Mouse (Mus musculus) regulatory T cell (primary cell): ENCODE measurements around the gene 1700024P04Rik.

Source experiments
- in situ Hi-C: fragments of 300-600 bp; cut with MboI, MseI; formaldehyde crosslinking; loops from one replicate; pipeline ENCODE4 v1.15.1; 2025; ENCODE audit warnings: high pct_unique_total_duplicates

1700024P04Rik gene

GRCm38 (mm10) chr13:98967942-98968341, 16.4 kb downstream of the 1700024P04Rik start:
- in situ Hi-C loops: no loop called here

DNA sequence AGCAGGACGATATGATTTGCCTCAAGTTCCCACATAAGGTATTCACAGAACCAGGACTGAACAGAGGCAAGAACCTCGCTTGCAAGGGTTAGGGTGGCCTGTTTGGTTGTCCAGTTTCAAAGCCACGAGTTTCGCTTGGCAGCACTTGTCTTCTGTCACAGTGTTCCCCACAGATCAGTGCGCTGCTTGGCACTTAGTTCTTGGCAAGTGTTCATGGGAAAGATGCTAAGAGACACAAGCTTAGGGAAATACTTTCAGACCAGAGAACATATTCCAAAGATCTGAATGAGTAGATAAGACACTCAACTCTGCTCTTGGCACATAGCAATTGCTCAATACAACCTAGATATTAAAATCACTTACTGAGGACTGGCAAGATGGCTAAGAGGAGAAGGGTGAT, 17.8 kb downstream of the 1700024P04Rik start:
- in situ Hi-C loops: no loop called here

GRCm38 (mm10) chr13:98963612-98964011, 20.8 kb downstream of the 1700024P04Rik start:
- in situ Hi-C loops: loop anchor here (5.0 kb wide), 1 partner anchor 49 kb away; no protein-coding TSS in a partner anchor

- in situ Hi-C loops: no loop called here
These were observed 26.2 kb downstream of the 1700024P04Rik start for GRCm38 (mm10) chr13:98958177-98958576.

- in situ Hi-C loops: no loop called here
These were observed 28.2 kb downstream of the 1700024P04Rik start for GRCm38 (mm10) chr13:98956209-98956608.

GRCm38 (mm10) chr13:98955676-98956075, 28.7 kb downstream of the 1700024P04Rik start:
- in situ Hi-C loops: no loop called here

DNA sequence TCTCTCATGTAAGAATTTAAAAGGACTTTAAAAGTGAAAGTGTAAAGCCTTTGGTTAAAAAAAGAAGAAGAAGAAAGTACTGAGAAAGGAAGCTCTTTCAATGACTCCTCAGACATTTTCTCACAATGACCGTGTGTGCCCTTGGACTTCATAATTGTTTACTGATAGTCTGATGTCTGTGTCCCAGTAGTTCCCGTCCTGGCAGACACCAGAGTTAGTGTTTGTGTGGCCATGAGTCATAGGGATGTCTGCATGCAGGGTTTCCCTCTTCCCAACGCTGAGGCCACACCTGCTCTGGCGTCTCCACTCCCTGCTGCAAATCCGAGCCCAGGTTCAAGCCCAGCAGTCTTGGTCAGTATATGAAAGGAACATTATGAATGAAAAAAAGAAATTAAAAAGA, 29.1 kb downstream of the 1700024P04Rik start:
- in situ Hi-C loops: no loop called here

DNA sequence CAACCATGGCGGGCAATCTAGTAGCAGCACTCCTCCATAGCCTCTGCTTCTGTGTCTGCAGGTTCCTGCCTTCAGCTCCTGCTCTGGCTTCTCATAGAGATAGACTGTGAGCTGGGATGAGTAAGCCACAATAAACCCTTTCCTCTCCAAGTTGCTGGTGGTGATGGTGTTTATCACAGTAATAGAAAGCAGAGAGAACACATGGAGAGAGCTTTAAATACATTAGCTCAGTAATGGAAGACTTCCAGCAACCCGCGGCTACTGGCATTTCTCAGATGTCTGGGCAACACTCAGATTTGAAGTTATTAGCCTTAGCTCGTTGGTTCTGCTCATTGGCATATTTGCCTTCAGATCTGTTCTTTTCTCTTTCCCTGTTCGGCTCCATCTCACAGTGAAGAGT, 30.5 kb downstream of the 1700024P04Rik start:
- in situ Hi-C loops: no loop called here

- in situ Hi-C loops: no loop called here
These were observed 32.4 kb downstream of the 1700024P04Rik start for GRCm38 (mm10) chr13:98951951-98952350.

DNA sequence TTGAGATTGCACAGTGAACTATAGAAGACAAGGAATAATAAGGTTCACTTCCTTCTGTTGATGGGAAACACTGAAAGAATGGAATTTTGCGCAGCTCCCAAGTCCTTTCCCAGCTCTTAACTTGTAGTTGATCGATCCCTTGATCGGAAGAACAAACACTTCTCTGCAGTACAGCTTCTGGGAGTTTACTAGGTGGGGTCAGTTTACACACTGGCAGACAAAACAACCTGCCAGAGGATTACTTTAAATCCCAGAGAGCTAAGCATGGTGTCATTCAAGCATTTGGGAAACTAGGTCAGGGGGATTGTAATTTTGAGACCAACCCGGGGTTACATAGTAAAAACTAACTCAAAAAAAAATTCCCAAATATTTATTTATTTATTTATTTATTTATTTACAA, 36.2 kb downstream of the 1700024P04Rik start:
- in situ Hi-C loops: no loop called here

DNA sequence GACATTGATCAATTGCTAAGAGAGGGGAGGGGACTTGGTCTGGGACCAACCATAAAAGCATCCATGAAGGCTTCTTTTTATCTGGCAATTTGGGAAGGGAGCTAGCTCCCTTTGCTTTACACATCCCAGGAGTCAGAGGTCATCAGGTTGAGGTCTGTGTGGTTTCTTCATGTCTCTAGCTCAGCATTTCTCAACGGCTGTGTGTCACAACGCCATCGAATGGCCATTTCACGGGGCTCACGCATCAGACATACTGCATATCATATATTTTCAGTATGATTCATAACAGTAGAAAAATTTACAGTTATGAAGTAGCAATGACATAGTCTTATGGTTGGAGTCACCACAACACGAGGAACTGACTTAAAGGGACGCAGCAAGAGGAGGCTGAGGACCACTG, 37.9 kb downstream of the 1700024P04Rik start:
- in situ Hi-C loops: no loop called here

GRCm38 (mm10) chr13:98945908-98946307, 38.5 kb downstream of the 1700024P04Rik start:
- in situ Hi-C loops: no loop called here

GRCm38 (mm10) chr13:98945381-98945780, 39.0 kb downstream of the 1700024P04Rik start:
- in situ Hi-C loops: no loop called here

- in situ Hi-C loops: no loop called here
These were observed 39.7 kb downstream of the 1700024P04Rik start for GRCm38 (mm10) chr13:98944620-98945081.

DNA sequence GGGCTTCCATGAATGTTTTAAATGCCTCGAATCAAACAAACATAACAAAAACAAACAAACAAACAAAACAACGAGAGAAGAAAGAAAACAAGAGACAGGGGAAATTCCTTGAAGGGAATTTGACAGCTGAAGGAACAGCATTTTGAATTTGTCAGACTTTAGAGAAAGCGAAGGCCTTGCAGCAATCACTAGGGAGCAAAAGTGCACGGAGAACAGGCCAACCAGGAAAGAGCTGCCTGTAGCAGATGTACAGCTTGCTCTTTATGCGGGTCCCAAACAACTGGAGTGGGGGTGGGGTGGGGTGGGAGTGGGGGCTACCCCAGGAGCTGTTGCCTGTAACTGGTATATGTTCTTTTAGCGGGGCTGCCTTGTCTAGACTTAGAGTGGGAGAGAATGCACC, 42.0 kb downstream of the 1700024P04Rik start:
- in situ Hi-C loops: no loop called here

- in situ Hi-C loops: no loop called here
These were observed 42.5 kb downstream of the 1700024P04Rik start for GRCm38 (mm10) chr13:98941829-98942343.

- in situ Hi-C loops: no loop called here
These were observed 47.3 kb downstream of the 1700024P04Rik start for GRCm38 (mm10) chr13:98937108-98937507.
